Mouse (Mus musculus): ENCODE data around the gene Gm9733. TPM values are rescaled to one million over a fixed set of nuclear protein-coding genes. Genes with fewer than 3 reads are reported as not detected.
"Not testable (repeated sequence)": the region's sequence is repeated elsewhere in the genome, so short reads cannot be mapped to it uniquely, and the experiment has no call there.

The Gm9733 gene
- 0.31 TPM in 1 of 2 replicates, not detected in the other for polyA plus RNA-seq (2015; fragmentation: Nextera tagmentation; extraction: Ambion mirVana)

DNA sequence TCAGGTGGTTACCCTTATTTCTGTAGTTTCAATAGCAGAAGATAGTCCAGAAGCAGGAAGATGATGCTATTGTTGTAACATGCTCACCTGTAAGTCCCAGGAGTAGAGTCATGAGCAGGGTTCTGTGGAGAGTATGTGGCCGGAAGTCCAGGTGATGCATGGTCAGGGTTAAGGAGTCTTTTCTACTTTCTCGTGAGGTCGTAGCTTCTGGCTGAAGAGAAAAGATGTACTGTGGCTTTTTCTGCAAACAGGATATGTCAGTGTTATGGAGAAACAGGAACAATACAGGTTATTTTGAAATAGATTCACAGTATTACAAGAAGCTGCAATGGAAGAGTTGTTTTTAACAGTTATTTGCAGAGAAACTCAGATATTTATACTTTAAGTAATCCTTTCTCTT is at the start of gene Gm9733:
Gene Gm9733 (minus strand): TSS at position 240 of the 400 bp plus-strand sequence.
- no peaks in the 10 kb centered on the region for H3K27me3 ChIP-seq
- no peak for ATAC-seq (ENCODE audit: insufficient number of reproducible peaks, low FRiP score, low TSS enrichment, low read depth)
- H3K36me3 ChIP-seq, result no peaks in the 10 kb centered on the region
- no peak within 1 kb of the TSS for H3K4me2 ChIP-seq
- no peak within 1 kb of the TSS for H3K9ac ChIP-seq
- 85% methylated on average over 3 of the region's 3 CpGs for WGBS
- H3K4me3 ChIP-seq, result no peak within 1 kb of the TSS
- no peaks in the 10 kb centered on the region for H3K4me1 ChIP-seq
- H3K27ac ChIP-seq, result no peak within 1 kb of the TSS
- no peaks in the 10 kb centered on the region for H3K9me3 ChIP-seq

- not testable (repeated sequence) for ATAC-seq (ENCODE audit: insufficient number of reproducible peaks, low FRiP score, low TSS enrichment, low read depth); H3K9me3 ChIP-seq; H3K4me2 ChIP-seq; H3K27ac ChIP-seq; H3K9ac ChIP-seq; H3K36me3 ChIP-seq; H3K4me3 ChIP-seq; H3K27me3 ChIP-seq; H3K4me1 ChIP-seq
- 72% methylated on average over 3 of the region's 3 CpGs for WGBS
Measured at GRCm38 (mm10) chr3:15355690-15356089, 23.6 kb upstream of the Gm9733 start.

- H3K4me1 ChIP-seq; H3K4me3 ChIP-seq; H3K9ac ChIP-seq; H3K27ac ChIP-seq; H3K27me3 ChIP-seq; H3K36me3 ChIP-seq; H3K4me2 ChIP-seq; H3K9me3 ChIP-seq; ATAC-seq (ENCODE audit: insufficient number of reproducible peaks, low FRiP score, low TSS enrichment, low read depth): not testable (repeated sequence)
- 89% methylated on average over 1 of the region's 2 CpGs for WGBS
Measured at GRCm38 (mm10) chr3:15350318-15350717, 18.2 kb upstream of the Gm9733 start.

DNA sequence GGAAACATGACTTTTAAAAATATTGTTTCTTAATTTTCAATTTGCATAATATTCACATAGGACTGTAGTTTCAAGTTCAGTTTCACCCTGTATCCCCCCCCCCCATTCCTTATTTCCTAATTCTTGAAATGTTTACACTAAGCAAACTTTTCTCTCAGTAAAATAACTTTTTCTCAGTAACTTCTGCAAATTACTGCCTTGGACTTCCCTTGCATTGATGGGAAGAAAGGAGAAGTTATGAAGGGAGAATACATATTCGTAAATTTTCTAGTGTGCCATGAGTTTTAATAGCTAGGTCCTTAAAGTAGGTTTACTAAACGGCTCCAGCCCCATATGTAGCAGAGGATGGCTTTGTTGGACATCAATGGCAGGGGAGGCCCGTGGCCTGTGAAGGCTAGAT is 13.5 kb upstream of the Gm9733 start:
- H3K27ac ChIP-seq; ATAC-seq (ENCODE audit: insufficient number of reproducible peaks, low FRiP score, low TSS enrichment, low read depth); H3K27me3 ChIP-seq; H3K4me2 ChIP-seq; H3K9me3 ChIP-seq; H3K4me3 ChIP-seq; H3K9ac ChIP-seq; H3K36me3 ChIP-seq; H3K4me1 ChIP-seq: not testable (repeated sequence)
- WGBS, result 62% methylated on average over 3 of the region's 3 CpGs

GRCm38 (mm10) chr3:15340287-15340686 is 8.2 kb upstream of the Gm9733 start:
- Histone ChIP-seq H3K27me3 (no peaks in the 10 kb centered on the region), H3K9ac (no peak overlapping the region), H3K4me3 (no peak overlapping the region), H3K9me3 (no peaks in the 10 kb centered on the region), H3K36me3 (no peaks in the 10 kb centered on the region), H3K4me2 (no peak overlapping the region), H3K27ac (no peak overlapping the region), H3K4me1 (no peaks in the 10 kb centered on the region)
- 59% methylated on average over 1 of the region's 1 CpGs for WGBS
- ATAC-seq (ENCODE audit: insufficient number of reproducible peaks, low FRiP score, low TSS enrichment, low read depth), result no peak

GRCm38 (mm10) chr3:15334182-15334581 is 2.1 kb upstream of the Gm9733 start:
- Histone ChIP-seq H3K36me3 (no peaks in the 10 kb centered on the region), H3K4me1 (no peaks in the 10 kb centered on the region), H3K9me3 (no peaks in the 10 kb centered on the region), H3K4me2 (no peak overlapping the region), H3K4me3 (no peak overlapping the region), H3K9ac (no peak overlapping the region), H3K27me3 (no peaks in the 10 kb centered on the region), H3K27ac (no peak overlapping the region)
- ATAC-seq (ENCODE audit: insufficient number of reproducible peaks, low FRiP score, low TSS enrichment, low read depth), result no peak
- WGBS, result 65% methylated on average over 2 of the region's 2 CpGs

DNA sequence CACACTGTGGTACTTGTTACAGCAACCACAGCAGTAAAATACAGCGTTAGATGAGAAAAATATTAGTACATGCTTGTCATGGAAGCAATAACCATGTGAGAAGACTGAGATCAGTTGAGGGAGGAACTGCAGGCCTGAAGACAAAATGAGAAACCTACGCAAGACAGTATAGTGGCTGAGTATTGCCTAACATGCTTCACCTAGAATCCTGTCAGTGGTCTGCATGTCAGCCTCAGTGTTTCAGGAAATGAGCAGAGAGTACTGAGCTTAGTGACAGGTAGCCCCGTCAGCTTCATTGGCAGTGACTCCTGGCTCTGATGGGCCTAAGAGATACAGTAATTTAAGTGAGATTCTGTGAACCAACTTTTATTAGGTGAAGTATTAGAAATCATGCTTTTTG is 557 bp downstream of the Gm9733 start:
- Histone ChIP-seq H3K27me3 (no peaks in the 10 kb centered on the region), H3K9ac (no peak overlapping the region), H3K4me2 (no peak overlapping the region), H3K9me3 (no peaks in the 10 kb centered on the region), H3K27ac (no peak overlapping the region), H3K36me3 (no peaks in the 10 kb centered on the region), H3K4me3 (no peak overlapping the region), H3K4me1 (no peaks in the 10 kb centered on the region)
- WGBS, result 65% methylated on average over 3 of the region's 3 CpGs
- no peak for ATAC-seq (ENCODE audit: insufficient number of reproducible peaks, low FRiP score, low TSS enrichment, low read depth)

DNA sequence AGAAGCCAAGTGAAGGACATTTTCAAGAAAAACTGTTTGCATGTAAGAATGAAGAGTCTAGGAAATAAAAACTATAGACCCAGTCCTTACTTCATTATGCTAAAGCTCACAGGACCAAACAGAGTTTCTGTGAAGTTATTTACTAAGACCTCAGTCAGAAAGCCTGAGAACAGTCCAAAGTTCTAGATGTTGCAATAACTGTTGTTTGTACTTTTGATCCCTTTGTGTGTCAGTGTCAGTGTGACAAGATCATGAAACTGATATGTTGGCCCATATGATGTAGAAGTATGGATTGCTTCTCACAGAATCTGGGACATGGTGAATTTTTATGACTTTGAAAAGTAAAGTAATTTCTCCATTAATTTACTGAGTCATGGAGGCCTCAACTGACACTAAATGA is 2.6 kb downstream of the Gm9733 start:
- H3K9me3 ChIP-seq, result no peaks in the 10 kb centered on the region
- no peaks in the 10 kb centered on the region for H3K4me1 ChIP-seq
- no peaks in the 10 kb centered on the region for H3K36me3 ChIP-seq
- H3K9ac ChIP-seq, result no peak overlapping the region
- no peak overlapping the region for H3K4me3 ChIP-seq
- no peak overlapping the region for H3K4me2 ChIP-seq
- ATAC-seq (ENCODE audit: insufficient number of reproducible peaks, low FRiP score, low TSS enrichment, low read depth), result no peak
- H3K27me3 ChIP-seq, result no peaks in the 10 kb centered on the region
- no peak overlapping the region for H3K27ac ChIP-seq

GRCm38 (mm10) chr3:15284424-15285328 is 47.4 kb downstream of the Gm9733 start:
- WGBS, result 82% methylated on average over 6 of the region's 6 CpGs
- Histone ChIP-seq H3K9me3 (no peaks in the 10 kb centered on the region), H3K4me1 (no peaks in the 10 kb centered on the region), H3K9ac (no peak overlapping the region), H3K27ac (no peak overlapping the region), H3K4me2 (no peak overlapping the region), H3K27me3 (no peaks in the 10 kb centered on the region), H3K4me3 (no peak overlapping the region), H3K36me3 (no peaks in the 10 kb centered on the region)
- no peak for ATAC-seq (ENCODE audit: insufficient number of reproducible peaks, low FRiP score, low TSS enrichment, low read depth)

GRCm38 (mm10) chr3:15275899-15276526 is 56.1 kb downstream of the Gm9733 start:
- Histone ChIP-seq H3K9me3 (no peaks in the 10 kb centered on the region), H3K9ac (no peak overlapping the region), H3K4me2 (no peak overlapping the region), H3K27me3 (no peaks in the 10 kb centered on the region), H3K36me3 (no peaks in the 10 kb centered on the region), H3K4me3 (no peak overlapping the region), H3K27ac (no peak overlapping the region), H3K4me1 (no peaks in the 10 kb centered on the region)
- no peak for ATAC-seq (ENCODE audit: insufficient number of reproducible peaks, low FRiP score, low TSS enrichment, low read depth)
- 73% methylated on average over 5 of the region's 5 CpGs for WGBS

GRCm38 (mm10) chr3:15264450-15264849 is 67.7 kb downstream of the Gm9733 start:
- Histone ChIP-seq H3K4me3 (no peak overlapping the region), H3K9ac (no peak overlapping the region), H3K4me1 (no peaks in the 10 kb centered on the region), H3K9me3 (no peaks in the 10 kb centered on the region), H3K27me3 (no peaks in the 10 kb centered on the region), H3K36me3 (no peaks in the 10 kb centered on the region), H3K27ac (no peak overlapping the region), H3K4me2 (no peak overlapping the region)
- ATAC-seq (ENCODE audit: insufficient number of reproducible peaks, low FRiP score, low TSS enrichment, low read depth), result no peak
- WGBS, result 11% methylated on average over 3 of the region's 3 CpGs

GRCm38 (mm10) chr3:15255726-15256125 is 76.4 kb downstream of the Gm9733 start:
- Histone ChIP-seq H3K27ac (no peak overlapping the region), H3K36me3 (no peaks in the 10 kb centered on the region), H3K4me3 (no peak overlapping the region), H3K4me1 (no peaks in the 10 kb centered on the region), H3K27me3 (no peaks in the 10 kb centered on the region), H3K9me3 (no peaks in the 10 kb centered on the region), H3K9ac (no peak overlapping the region), H3K4me2 (no peak overlapping the region)
- no peak for ATAC-seq (ENCODE audit: insufficient number of reproducible peaks, low FRiP score, low TSS enrichment, low read depth)
- WGBS, result 60% methylated on average over 6 of the region's 6 CpGs

All from limb, embryonic 15.5 days (tissue).